Mouse (Mus musculus): Measurements from ENCODE around the gene Dnm3.

Dnm3 gene

DNA sequence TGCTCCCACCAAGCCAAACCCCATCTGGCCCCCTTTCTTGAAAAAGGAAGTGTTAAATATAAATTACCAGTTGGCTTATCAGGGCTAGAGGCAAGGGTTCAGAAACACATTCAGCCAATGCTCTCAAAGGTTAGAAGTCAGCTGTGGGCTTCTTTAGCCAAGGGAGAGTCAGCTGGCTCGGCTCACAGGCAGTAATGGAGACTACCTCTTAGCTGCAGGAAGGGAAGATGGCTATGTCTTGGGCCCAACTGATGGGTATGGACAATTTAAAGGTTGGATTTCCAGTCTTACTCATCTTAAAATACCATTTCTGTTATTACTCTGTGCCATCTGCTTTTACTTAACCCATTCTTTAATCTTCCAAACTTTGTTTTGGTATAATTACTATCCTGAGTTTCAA lies 317.1 kb downstream of the Dnm3 start:
- DNase-seq (ENCODE audit: low spot score): no peak

DNA sequence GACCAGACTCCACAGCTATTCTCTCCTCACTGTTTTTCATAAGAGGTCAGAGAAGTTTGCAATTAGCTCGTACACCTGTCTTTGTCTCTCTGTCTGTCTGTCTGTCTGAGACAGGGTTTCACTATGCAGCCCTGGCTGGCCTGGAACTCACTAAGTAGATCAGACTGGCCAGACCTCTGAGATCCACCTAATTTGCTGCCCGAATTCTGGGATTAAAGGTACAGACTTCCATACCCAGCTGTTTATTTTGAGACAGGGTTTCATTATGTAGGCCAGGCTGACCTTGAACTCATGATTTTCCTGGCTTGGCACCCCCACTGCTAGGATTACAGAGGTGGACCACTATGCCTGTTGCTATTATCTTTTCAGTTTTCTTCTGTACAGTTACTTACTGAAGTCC lies 319.3 kb downstream of the Dnm3 start:
- DNase-seq (ENCODE audit: low spot score): no peak

DNA sequence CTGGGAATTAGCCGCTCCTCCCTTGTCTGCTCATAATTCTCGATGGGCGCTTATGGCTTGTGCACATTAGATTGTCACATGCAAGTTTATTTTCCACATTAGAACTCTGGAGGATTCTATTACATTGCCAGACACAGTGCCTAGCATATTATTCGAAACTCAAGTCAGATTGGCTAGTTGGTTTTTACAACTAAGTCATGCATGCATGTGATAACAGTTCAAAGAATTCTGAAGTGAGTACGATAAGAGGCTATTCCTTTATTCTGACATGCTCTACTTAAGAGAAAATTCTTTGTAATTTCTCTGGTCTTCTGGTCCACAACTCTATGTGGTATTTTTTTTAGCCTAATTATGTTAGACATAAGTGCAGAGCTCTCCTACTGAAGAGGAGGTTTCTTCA lies 320.2 kb downstream of the Dnm3 start:
- no peak for DNase-seq (ENCODE audit: low spot score)

DNA sequence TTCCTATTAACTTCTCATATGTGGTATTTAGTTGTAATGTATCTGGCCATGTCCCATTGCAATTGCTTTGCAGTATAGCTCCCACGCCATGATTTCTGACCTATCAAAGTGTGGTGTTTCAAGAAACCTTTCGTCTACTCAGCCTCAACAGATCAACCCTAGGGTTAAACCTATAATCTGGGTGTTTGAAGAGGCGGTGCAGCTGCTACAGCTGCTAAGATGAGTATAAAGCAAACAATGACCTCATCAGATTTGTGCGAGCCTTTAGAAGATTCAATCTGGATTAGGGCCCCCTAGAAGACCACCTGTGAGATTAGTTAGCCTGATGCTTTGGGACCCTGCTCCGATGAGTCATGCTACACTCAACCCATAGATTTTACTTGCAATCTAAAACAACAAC lies 321.0 kb downstream of the Dnm3 start:
- DNase-seq (ENCODE audit: low spot score): no peak

DNA sequence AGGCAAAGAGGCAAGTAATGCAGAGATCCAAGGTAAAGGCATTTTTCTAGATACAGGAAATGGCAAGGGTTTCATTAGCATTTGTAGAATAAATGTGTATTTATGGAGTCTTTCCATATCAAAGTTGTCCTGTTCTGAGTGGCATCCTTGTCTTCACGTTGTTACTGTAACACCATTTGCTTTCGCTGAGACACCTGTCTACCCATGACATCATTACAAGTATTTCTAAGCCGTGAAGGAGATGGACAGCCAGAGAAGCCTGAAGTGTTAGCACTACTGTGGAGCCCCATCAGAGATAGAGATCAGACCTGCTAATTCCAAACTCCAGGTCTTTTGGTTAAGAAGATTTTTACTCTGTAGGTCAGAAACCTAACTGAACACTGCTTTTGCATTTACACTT lies 322.3 kb downstream of the Dnm3 start:
- DNase-seq (ENCODE audit: low spot score): no peak

DNA sequence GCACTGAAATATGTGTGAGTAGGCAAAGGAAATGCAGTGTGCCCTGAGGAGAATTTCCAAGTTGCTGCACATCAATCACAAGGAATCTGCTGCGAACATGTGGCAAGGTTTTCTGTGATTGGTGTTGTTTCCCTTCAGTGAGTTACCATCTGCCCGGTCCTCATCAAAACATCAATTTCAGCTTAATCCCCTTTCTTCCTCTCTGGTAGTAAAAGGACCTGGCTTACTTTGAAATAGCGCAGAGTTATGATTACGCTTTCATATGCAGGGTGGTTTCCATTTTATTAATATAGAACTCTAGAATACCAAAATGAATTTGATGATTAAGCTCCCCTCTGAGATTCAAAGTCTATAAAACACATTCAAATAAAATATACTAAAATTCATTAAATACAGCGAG lies 324.7 kb downstream of the Dnm3 start:
- no peak for DNase-seq (ENCODE audit: low spot score)

DNA sequence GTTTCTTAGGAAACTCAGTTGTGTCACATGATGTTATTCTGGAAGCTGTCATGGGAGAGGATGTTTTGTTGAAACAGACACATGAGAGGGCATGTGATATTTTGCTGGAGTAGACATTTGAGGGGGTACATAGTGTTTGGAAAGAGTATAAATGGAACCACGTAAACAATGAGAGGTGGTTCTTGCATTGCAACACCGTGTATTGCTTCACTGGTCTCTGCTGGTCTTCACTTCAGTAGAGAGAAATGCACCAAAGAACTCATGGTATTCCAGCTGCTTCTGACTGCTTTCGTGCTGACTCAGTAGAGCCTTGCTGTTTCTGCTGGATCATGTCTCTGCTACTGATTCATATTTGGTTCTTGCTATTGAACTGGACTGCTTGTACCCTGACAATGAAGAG lies 328.1 kb downstream of the Dnm3 start:
- no peak for DNase-seq (ENCODE audit: low spot score)

DNA sequence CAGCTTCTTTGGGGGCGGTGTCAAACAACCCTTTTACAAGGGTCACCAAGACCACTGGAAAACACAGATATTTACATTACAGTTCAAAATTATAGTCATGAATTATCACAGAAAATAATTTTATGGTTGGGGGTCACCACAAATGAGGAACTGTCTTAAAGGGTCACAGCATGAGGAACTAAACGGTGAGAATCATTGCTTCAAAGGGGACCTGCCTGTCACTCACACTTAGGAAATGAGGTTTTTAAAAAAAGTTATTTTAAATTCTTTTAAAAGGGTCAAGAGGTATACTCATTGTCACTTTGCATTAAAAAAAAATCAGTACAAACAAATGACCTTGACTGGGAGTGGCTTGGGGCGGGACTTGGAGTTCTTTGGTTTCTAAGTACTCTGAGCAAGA lies 330.3 kb downstream of the Dnm3 start:
- no peak for DNase-seq (ENCODE audit: low spot score)

DNA sequence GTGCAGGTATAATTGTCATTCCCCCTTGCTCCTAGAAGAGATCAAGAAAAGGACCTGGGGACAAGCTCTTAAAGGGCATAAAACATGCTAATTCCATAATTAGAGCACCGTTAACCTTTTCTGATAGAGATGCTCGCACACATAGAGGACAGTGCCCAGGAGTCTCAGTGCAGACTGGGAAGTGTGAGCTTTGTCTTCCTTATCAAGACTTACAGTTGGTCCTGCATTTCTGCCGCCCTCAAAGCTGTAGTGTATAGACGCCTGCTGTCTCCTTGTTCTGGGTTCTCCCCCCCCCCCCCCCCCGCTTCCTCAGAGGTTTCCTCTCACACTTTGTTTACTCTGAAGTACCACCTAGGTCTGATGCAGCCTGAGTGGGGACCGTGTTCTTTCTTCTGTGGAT lies 332.1 kb downstream of the Dnm3 start:
- no peak for DNase-seq (ENCODE audit: low spot score)

DNA sequence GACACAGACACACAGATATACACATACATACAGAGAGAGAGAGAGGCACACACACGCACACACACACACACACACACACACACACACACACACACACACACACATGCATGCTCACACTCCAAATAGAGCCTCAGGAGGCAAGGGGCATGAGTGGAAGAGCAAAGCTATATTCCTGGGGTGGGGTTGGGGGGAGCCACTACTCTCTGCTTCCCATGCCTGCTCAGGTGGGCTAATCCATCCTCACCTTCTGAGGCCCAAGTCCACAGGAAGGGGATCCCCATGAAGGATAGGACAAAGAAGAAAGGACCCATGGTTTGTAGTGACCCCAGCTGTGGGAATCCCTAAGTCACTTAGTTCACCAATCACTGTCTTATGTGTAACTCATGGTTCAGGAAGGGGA lies 332.8 kb downstream of the Dnm3 start:
- DNase-seq (ENCODE audit: low spot score): no peak

DNA sequence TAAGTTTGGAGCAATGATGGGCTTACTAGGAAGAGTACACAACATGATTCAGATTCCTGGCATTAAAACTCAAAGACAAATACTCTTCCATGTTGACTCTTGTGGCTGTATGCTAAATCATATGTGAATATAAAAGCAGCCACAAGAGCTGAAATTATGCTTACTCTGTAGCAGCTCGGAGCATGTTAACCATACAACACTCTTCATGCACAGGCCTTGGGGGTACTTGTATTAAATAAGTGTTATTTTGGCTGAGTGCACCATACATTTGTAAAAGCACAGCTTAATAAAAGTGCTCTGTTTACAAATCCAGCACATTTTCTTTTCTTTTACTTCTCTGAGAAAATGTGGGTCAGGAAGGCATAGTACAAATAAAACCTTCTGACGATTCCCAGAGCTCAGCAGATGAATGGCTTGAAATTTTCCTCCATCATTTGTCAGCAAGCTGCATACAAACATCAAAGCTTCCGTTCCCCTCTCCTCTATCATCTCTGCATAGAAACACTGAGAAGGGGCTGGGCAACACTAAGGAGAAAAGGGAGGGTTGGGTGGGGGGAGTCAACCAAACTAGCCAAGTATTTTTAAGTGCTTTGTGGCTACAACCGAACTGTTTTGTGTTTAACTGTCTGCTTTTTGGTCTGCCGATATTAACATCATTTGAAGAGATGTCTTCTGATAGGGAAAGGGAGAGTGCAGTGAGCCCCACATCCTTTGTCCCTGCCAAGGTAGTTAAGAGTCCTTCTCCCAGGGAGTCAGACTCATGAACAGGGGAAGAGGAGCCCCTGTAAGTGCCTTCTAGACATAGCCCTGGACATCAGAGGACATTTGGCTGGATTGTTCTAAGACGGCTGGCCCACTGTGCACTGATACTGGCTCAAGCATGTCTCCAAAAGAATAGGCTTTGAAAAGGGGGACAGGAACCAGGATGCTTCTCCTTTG lies 333.6 kb downstream of the Dnm3 start:
- DNase-seq (ENCODE audit: low spot score): no peak

DNA sequence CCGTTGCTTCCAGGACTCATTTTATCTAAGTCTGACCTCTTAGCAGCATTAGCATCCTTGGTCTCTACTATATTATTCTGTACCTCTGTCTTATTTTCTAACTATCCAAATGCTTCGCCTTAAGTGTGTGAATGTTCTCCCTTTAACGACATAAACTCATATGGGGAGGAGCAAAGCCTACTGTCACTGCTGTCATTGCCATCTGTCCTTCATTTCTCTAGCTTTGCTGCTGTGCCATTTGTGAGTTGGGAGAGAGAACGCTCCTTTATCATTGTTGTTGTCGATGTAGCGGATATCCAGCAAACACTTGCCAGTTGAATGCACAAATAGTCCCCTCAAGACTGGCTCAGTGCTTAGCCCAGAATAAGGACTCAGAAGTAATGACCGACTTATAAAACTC lies 335.5 kb downstream of the Dnm3 start:
- no peak for DNase-seq (ENCODE audit: low spot score)

DNA sequence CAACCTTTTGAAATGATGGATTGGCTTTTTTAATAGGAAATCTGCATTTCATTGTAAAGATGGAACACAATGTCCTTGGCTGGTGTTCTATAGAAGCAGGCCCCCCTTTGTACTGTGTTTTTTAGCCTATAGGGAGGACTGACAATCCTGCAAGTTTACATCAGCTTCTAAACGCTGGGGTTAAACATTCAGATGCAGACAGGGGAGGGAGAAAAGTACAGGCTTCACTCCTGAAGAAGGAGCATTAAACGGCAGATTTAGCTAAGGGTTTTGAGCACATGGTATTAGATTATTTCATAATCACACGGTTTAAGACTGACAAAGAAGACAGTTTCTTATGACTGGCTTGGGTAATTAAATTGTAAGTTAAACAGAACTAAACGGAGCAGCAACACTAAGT lies 341.5 kb downstream of the Dnm3 start:
- no peak for DNase-seq (ENCODE audit: low spot score)

DNA sequence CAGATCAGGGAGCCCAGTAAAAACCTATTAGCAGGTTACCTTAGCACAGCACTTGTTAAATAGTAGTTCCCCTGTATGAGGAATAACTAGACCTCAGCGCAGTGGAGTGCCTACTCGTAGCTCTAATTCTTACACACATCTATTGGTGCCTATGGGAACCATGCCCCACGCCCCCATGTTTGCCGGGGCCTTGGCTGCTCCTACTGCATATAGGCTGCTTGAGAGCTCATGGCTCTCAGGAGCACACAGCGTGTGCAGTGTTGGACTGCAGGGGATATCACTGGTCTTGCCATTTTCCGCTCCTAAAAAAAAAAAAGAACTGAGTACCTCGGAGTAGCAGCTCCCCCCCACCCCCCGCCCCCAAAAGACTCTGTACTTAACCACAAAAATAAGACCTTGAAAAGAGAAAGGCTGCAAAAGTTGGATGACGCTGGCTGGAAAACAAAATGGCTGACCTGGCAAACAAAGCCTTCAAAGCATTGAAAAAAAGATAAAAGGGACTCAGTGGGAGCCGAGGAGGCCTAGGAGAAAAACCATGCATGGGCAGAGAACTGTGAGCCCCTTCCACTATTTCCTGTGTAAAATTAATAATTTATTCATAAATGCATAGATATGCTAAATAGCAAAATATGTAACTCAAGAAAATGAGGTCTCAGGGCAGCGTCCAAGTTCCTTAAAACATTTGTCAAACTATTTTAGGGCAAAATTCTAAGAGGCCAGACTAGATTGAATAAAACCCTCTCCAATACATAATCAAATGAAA lies 342.2 kb downstream of the Dnm3 start:
- DNase-seq (ENCODE audit: low spot score): no peak

DNA sequence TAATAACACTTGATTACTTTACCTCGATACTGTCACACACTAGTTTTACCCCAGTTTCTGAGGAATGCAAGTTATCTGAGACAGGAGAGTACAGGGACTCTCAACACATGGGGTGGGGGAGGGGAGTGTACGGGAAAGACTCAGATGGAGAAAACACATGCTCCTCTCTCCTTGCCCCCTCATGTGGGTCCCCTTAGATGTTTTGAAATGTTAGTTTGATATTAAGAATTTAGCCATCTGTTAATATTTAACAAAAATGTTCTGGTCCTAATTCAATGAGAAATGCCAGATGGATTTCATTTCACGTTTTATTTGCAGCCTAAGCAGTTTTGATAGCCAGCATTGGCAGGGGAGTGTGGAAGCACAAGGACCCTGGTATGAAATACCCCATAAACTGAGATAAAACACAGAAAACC lies 343.2 kb downstream of the Dnm3 start:
- DNase-seq (ENCODE audit: low spot score): no peak

DNA sequence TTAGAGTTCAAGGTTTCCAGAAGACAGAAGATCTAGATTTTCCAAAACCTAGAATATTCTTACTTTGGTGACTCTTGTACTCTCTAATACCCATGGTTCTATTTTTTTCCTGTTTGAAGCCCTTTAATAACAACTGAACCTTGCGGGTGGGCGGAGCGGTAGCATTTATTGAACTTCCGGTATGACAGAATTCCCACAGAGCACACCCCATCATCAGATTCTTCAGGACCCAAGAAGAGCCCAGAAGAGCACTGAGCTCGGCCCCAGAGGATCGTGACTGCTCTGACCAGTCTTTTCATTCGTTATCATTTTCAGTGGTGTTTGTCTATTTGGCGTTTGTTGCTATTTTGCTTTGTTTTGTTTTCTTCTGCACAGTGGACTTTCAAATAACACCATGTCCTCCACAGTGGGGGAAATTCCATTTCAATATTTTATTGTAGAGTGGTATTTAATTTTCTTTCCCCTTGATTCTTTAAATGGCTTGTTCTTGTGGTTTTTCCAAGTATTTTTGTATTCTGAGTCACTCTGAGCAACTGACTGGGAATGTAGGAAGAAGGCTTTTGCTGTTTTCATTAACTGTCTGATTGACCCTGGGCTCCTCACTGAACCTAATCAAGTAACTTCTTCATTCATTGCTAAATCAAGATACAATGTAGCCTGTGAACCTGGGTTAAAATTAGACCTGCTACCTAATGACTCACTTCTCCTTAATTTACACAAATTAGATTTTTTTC lies 344.8 kb downstream of the Dnm3 start:
- DNase-seq (ENCODE audit: low spot score): no peak

DNA sequence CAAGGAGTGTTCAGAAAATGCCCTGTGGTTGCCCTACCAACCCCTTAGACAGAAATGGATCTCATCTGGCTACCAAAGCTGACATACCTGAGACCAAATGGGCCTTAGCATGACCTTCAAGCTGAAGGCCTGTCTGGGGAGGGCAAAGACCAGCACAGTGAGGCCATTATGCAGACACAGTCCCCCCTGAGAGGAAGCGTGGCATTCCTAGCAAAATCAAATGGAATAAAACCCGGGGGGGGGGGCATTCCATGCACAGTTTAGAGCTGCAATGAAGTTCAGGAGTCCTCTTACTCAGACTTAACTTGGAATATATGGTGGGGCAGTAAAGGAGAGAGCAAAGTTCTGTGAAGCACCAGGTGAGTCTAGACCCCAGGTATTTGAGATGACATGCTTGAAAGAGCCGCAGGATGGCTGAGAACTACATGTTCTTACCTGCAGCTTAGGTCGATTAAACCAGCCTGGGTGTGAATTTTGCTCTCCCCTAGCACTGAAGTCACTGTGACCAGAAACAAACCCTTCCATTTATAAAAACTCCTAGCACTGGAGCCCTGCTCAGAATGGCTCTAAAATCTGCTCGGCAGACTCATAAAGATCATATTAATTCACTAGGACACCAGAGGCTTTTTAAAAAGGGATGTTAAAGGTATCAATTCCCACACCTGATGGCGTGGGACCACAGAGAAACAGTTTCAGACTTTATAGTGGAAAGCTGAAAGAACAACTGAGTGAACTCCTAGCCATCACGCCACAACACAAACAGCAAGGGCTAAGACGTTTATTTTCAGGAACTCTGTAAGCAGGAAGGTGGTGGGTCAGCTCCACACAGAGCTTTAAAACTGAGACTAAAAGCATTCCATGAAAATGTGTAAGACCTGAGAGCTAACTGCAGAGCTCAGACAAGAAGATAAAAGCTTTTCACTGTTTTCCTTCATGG lies 350.7 kb downstream of the Dnm3 start:
- no peak for DNase-seq (ENCODE audit: low spot score)

DNA sequence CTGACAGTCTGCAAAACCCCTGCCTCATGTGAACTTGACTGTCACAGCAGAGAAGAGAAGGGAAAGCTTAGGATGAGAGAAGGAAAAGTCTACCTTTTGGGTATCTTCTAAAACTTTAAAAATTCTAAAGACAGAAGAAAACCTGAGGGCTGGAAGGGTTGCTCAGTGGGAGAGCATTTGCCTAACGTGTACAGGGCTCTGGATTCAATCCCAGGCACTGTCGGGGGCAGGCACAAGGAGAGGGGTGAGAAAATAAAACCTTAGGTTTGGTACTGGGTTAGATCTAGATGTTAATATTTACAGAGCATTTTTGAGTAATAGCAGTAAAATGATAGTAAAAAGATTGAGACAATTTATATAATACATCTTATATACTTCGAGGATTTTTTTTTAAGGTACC lies 353.4 kb downstream of the Dnm3 start:
- DNase-seq (ENCODE audit: low spot score): no peak

DNA sequence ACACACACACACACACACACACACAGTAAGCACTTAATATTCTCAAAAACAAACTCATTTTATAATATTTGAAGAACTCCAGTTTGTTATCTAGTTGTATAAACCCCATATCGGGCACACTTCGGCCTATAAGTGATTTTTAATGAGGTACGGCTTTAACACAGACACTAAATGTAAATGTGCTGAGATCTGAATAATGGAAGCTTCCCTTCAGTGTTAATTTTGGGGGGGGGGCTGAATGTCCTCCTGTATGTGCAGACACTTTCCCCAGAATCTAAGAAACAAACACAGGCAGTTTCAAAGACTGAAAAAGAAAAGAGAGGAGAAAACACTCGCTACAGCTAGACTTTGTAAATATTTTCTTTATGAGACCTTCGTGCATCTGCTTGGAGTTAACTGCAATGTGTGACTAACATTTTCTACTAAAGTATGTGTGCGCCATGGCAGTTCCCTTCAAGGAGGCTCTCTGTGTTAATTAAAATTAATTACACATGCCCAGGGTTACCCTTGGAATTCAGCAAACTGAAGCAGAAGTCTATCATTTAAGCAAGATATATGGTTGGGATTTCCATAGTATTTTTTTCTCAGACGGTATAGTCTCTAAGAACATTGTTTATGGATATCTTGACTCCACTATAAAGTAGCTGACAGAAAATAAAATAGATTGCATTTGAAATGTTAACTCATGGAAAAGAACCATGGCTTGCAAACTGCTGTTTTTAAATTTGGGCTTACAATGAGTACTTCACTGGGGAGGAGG lies 356.2 kb downstream of the Dnm3 start:
- no peak for DNase-seq (ENCODE audit: low spot score)

DNA sequence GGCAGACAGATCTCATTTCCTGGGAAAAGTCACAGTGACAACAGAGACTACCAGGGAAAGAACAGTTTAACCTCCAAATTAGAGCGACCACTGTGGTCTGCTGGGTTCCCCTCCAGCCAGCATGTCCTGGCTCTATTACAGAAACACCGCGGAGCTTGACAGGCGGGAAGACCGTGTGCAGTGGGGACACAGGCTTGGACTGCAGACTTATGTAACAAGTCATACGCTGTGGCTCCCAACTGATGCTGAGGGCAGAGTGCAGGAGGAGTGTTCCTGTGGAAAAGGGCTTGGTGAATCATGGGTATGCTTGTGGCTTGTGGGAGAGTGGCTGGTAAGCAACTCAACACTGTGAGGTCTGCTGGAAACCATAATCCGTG lies 368.4 kb downstream of the Dnm3 start:
- no peak for DNase-seq (ENCODE audit: low spot score)

Measured in lung, postnatal 25 days (tissue).